Mouse (Mus musculus): ENCODE measurements around the gene Cox6b2. TPM values are rescaled to one million over a fixed set of nuclear protein-coding genes. Genes with fewer than 3 reads are reported as not detected.

Gene Cox6b2
- polyA plus RNA-seq, 1 experiment, result 319 TPM

- Histone ChIP-seq H3K4me3 (ENCODE audit: low read depth, low read length) (no peak overlapping the region), H3K9me3 (replicated peaks; ENCODE audit: control insufficient read depth, insufficient read depth, low read length, poor library complexity, severe bottlenecking) (no peaks in the 10 kb centered on the region), H3K4me1 (ENCODE audit: control insufficient read depth, insufficient read depth, low read length) (no peaks in the 10 kb centered on the region), H3K27me3 (ENCODE audit: control insufficient read depth, insufficient read depth, low read length, poor library complexity, severe bottlenecking) (no peaks in the 10 kb centered on the region), H3K9ac (ENCODE audit: low read depth, poor library complexity, severe bottlenecking) (no peak overlapping the region), H3K36me3 (ENCODE audit: control insufficient read depth, insufficient read depth, low read length, poor library complexity, severe bottlenecking) (peaks cover 3% of the 10 kb centered on the region; the same call in 1 of the 2 replicates), H3K27ac (ENCODE audit: insufficient read depth, low read length) (no peak overlapping the region)
- TF ChIP-seq EP300 (IDR thresholded peaks at IDR 0.05; ENCODE audit: insufficient read depth, low read depth, low read length) (no peak), POLR2A (IDR thresholded peaks at IDR 0.05; ENCODE audit: insufficient read depth, low read length) (no peak), CTCF (IDR thresholded peaks at IDR 0.05; ENCODE audit: low read depth, low read length) (no peak)
Observed at GRCm38 (mm10) chr7:4716955-4717354, 35.9 kb downstream of the Cox6b2 start.

- H3K27ac ChIP-seq (ENCODE audit: insufficient read depth, low read length), result no peak overlapping the region
- H3K9ac ChIP-seq (ENCODE audit: low read depth, poor library complexity, severe bottlenecking), result no peak overlapping the region
- H3K9me3 ChIP-seq (replicated peaks; ENCODE audit: control insufficient read depth, insufficient read depth, low read length, poor library complexity, severe bottlenecking), result no peaks in the 10 kb centered on the region
- TF ChIP-seq CTCF (IDR thresholded peaks at IDR 0.05; ENCODE audit: low read depth, low read length) (no peak), POLR2A (IDR thresholded peaks at IDR 0.05; ENCODE audit: insufficient read depth, low read length) (no peak), EP300 (IDR thresholded peaks at IDR 0.05; ENCODE audit: insufficient read depth, low read depth, low read length) (no peak)
- no peak overlapping the region for H3K4me3 ChIP-seq (ENCODE audit: low read depth, low read length)
- H3K4me1 ChIP-seq (ENCODE audit: control insufficient read depth, insufficient read depth, low read length), result no peaks in the 10 kb centered on the region
- H3K27me3 ChIP-seq (ENCODE audit: control insufficient read depth, insufficient read depth, low read length, poor library complexity, severe bottlenecking), result no peaks in the 10 kb centered on the region
- H3K36me3 ChIP-seq (ENCODE audit: control insufficient read depth, insufficient read depth, low read length, poor library complexity, severe bottlenecking), result peaks cover 14% of the 10 kb centered on the region
Observed at GRCm38 (mm10) chr7:4712594-4712993, 40.3 kb downstream of the Cox6b2 start.

GRCm38 (mm10) chr7:4705098-4705497 lies 47.8 kb downstream of the Cox6b2 start:
- H3K27me3 ChIP-seq (ENCODE audit: control insufficient read depth, insufficient read depth, low read length, poor library complexity, severe bottlenecking), result no peaks in the 10 kb centered on the region
- H3K9me3 ChIP-seq (replicated peaks; ENCODE audit: control insufficient read depth, insufficient read depth, low read length, poor library complexity, severe bottlenecking), result no peaks in the 10 kb centered on the region
- TF ChIP-seq POLR2A (IDR thresholded peaks at IDR 0.05; ENCODE audit: insufficient read depth, low read length), result no peak
- TF ChIP-seq EP300 (IDR thresholded peaks at IDR 0.05; ENCODE audit: insufficient read depth, low read depth, low read length), result no peak
- TF ChIP-seq CTCF (IDR thresholded peaks at IDR 0.05; ENCODE audit: low read depth, low read length), result peak; percentile 46
- H3K27ac ChIP-seq (ENCODE audit: insufficient read depth, low read length), result peak overlapping the region; percentile 38
- H3K4me3 ChIP-seq (ENCODE audit: low read depth, low read length), result peak overlapping the region; percentile 81
- peak overlapping the region; percentile 82 for H3K9ac ChIP-seq (ENCODE audit: low read depth, poor library complexity, severe bottlenecking)
- peaks cover 2% of the 10 kb centered on the region for H3K4me1 ChIP-seq (ENCODE audit: control insufficient read depth, insufficient read depth, low read length)
- H3K36me3 ChIP-seq (ENCODE audit: control insufficient read depth, insufficient read depth, low read length, poor library complexity, severe bottlenecking), result peaks cover 5% of the 10 kb centered on the region

- H3K4me1 ChIP-seq (ENCODE audit: control insufficient read depth, insufficient read depth, low read length), result peaks cover 2% of the 10 kb centered on the region
- no peaks in the 10 kb centered on the region; the same call in 1 of the 2 replicates for H3K36me3 ChIP-seq (ENCODE audit: control insufficient read depth, insufficient read depth, low read length, poor library complexity, severe bottlenecking)
- peak overlapping the region; percentile 74 for H3K27ac ChIP-seq (ENCODE audit: insufficient read depth, low read length)
- no peak overlapping the region for H3K4me3 ChIP-seq (ENCODE audit: low read depth, low read length)
- H3K9ac ChIP-seq (ENCODE audit: low read depth, poor library complexity, severe bottlenecking), result no peak overlapping the region
- TF ChIP-seq CTCF (IDR thresholded peaks at IDR 0.05; ENCODE audit: low read depth, low read length), result no peak
- no peak for TF ChIP-seq POLR2A (IDR thresholded peaks at IDR 0.05; ENCODE audit: insufficient read depth, low read length)
- TF ChIP-seq EP300 (IDR thresholded peaks at IDR 0.05; ENCODE audit: insufficient read depth, low read depth, low read length), result no peak
- no peaks in the 10 kb centered on the region for H3K27me3 ChIP-seq (ENCODE audit: control insufficient read depth, insufficient read depth, low read length, poor library complexity, severe bottlenecking)
- no peaks in the 10 kb centered on the region for H3K9me3 ChIP-seq (replicated peaks; ENCODE audit: control insufficient read depth, insufficient read depth, low read length, poor library complexity, severe bottlenecking)
Observed at GRCm38 (mm10) chr7:4703195-4703594, 49.7 kb downstream of the Cox6b2 start.

- no peaks in the 10 kb centered on the region for H3K9me3 ChIP-seq (replicated peaks; ENCODE audit: control insufficient read depth, insufficient read depth, low read length, poor library complexity, severe bottlenecking)
- H3K4me1 ChIP-seq (ENCODE audit: control insufficient read depth, insufficient read depth, low read length), result peaks cover 2% of the 10 kb centered on the region
- H3K27ac ChIP-seq (ENCODE audit: insufficient read depth, low read length), result peak overlapping the region; percentile 74
- no peaks in the 10 kb centered on the region for H3K27me3 ChIP-seq (ENCODE audit: control insufficient read depth, insufficient read depth, low read length, poor library complexity, severe bottlenecking)
- peak; percentile 80 for TF ChIP-seq EP300 (IDR thresholded peaks at IDR 0.05; ENCODE audit: insufficient read depth, low read depth, low read length)
- no peak for TF ChIP-seq POLR2A (IDR thresholded peaks at IDR 0.05; ENCODE audit: insufficient read depth, low read length)
- no peaks in the 10 kb centered on the region for H3K36me3 ChIP-seq (ENCODE audit: control insufficient read depth, insufficient read depth, low read length, poor library complexity, severe bottlenecking)
- H3K9ac ChIP-seq (ENCODE audit: low read depth, poor library complexity, severe bottlenecking), result no peak overlapping the region
- no peak overlapping the region for H3K4me3 ChIP-seq (ENCODE audit: low read depth, low read length)
Observed at GRCm38 (mm10) chr7:4702334-4702733, 50.6 kb downstream of the Cox6b2 start.

Other genes with a start within 250 kb of the Cox6b2 start
- gene Tnnt1, start 236.7 kb downstream of the Cox6b2 start, polyA plus RNA-seq (2011; ENCODE audit: insufficient read depth, insufficient read length, low read depth, missing spikeins), result 20.2 and 20.7 TPM in 2 replicates
- gene Tnni3, start 228.9 kb downstream of the Cox6b2 start, polyA plus RNA-seq (2011; ENCODE audit: insufficient read depth, insufficient read length, low read depth, missing spikeins), result 10.0 and 11.5 TPM in 2 replicates
- gene Dnaaf3, start 220.6 kb downstream of the Cox6b2 start, polyA plus RNA-seq (2011; ENCODE audit: insufficient read depth, insufficient read length, low read depth, missing spikeins), result 9.2 and 10.0 TPM in 2 replicates
- 4.3 and 4.9 TPM in 2 replicates for gene Syt5, start 205.6 kb downstream of the Cox6b2 start, polyA plus RNA-seq (2011; ENCODE audit: insufficient read depth, insufficient read length, low read depth, missing spikeins)
- gene Ptprh, start 149.1 kb downstream of the Cox6b2 start, polyA plus RNA-seq (2011; ENCODE audit: insufficient read depth, insufficient read length, low read depth, missing spikeins), result not detected in 2 replicates
- 3.8 and 5.5 TPM in 2 replicates for gene Tmem86b, start 121.7 kb downstream of the Cox6b2 start, polyA plus RNA-seq (2011; ENCODE audit: insufficient read depth, insufficient read length, low read depth, missing spikeins)
- 58.6 and 66.3 TPM in 2 replicates for gene Ppp6r1, start 94.1 kb downstream of the Cox6b2 start, polyA plus RNA-seq (2011; ENCODE audit: insufficient read depth, insufficient read length, low read depth, missing spikeins)
- gene Hspbp1, start 68.0 kb downstream of the Cox6b2 start, polyA plus RNA-seq (2011; ENCODE audit: insufficient read depth, insufficient read length, low read depth, missing spikeins), result 51.8 and 63.3 TPM in 2 replicates
- gene Brsk1, start 62.5 kb downstream of the Cox6b2 start, polyA plus RNA-seq (2011; ENCODE audit: insufficient read depth, insufficient read length, low read depth, missing spikeins), result 10.9 TPM in 2 replicates
- gene Tmem150b, start 27.8 kb downstream of the Cox6b2 start, polyA plus RNA-seq (2011; ENCODE audit: insufficient read depth, insufficient read length, low read depth, missing spikeins), result not detected in 2 replicates
- 69.0 and 72.3 TPM in 2 replicates for gene Kmt5c, start 13.0 kb downstream of the Cox6b2 start, polyA plus RNA-seq (2011; ENCODE audit: insufficient read depth, insufficient read length, low read depth, missing spikeins)
- not detected in 2 replicates for gene Fam71e2, start 18.2 kb upstream of the Cox6b2 start, polyA plus RNA-seq (2011; ENCODE audit: insufficient read depth, insufficient read length, low read depth, missing spikeins)
- gene Il11, start 29.8 kb upstream of the Cox6b2 start, polyA plus RNA-seq (2011; ENCODE audit: insufficient read depth, insufficient read length, low read depth, missing spikeins), result 1.4 and 1.9 TPM in 2 replicates
- not detected in 2 replicates for gene Tmem190, start 29.8 kb upstream of the Cox6b2 start, polyA plus RNA-seq (2011; ENCODE audit: insufficient read depth, insufficient read length, low read depth, missing spikeins)
- gene Tmem238, start 36.6 kb upstream of the Cox6b2 start, polyA plus RNA-seq (2011; ENCODE audit: insufficient read depth, insufficient read length, low read depth, missing spikeins), result 2.6 and 6.8 TPM in 2 replicates
- gene Rpl28, start 39.8 kb upstream of the Cox6b2 start, polyA plus RNA-seq (2011; ENCODE audit: insufficient read depth, insufficient read length, low read depth, missing spikeins), result 969 and 977 TPM in 2 replicates
- gene Ube2s, start 59.5 kb upstream of the Cox6b2 start, polyA plus RNA-seq (2011; ENCODE audit: insufficient read depth, insufficient read length, low read depth, missing spikeins), result 474 and 498 TPM in 2 replicates
- 3.8 and 5.3 TPM in 2 replicates for gene Shisa7, start 91.6 kb upstream of the Cox6b2 start, polyA plus RNA-seq (2011; ENCODE audit: insufficient read depth, insufficient read length, low read depth, missing spikeins)
- gene Isoc2b, start 117.2 kb upstream of the Cox6b2 start, polyA plus RNA-seq (2011; ENCODE audit: insufficient read depth, insufficient read length, low read depth, missing spikeins), result 3.8 and 4.2 TPM in 2 replicates
- 3.3 and 4.3 TPM in 2 replicates for gene Isoc2a, start 124.1 kb upstream of the Cox6b2 start, polyA plus RNA-seq (2011; ENCODE audit: insufficient read depth, insufficient read length, low read depth, missing spikeins)
- 1.1 TPM in 2 replicates for gene Gm36210, start 153.4 kb upstream of the Cox6b2 start, polyA plus RNA-seq (2011; ENCODE audit: insufficient read depth, insufficient read length, low read depth, missing spikeins)
- gene Zfp628, start 162.1 kb upstream of the Cox6b2 start, polyA plus RNA-seq (2011; ENCODE audit: insufficient read depth, insufficient read length, low read depth, missing spikeins), result 5.0 and 5.4 TPM in 2 replicates
- gene Nat14, start 168.9 kb upstream of the Cox6b2 start, polyA plus RNA-seq (2011; ENCODE audit: insufficient read depth, insufficient read length, low read depth, missing spikeins), result 2.2 and 3.3 TPM in 2 replicates
- 1.5 and 2.0 TPM in 2 replicates for gene Ssc5d, start 172.7 kb upstream of the Cox6b2 start, polyA plus RNA-seq (2011; ENCODE audit: insufficient read depth, insufficient read length, low read depth, missing spikeins)
- 0.48 and 1.0 TPM in 2 replicates for gene Sbk2, start 211.3 kb upstream of the Cox6b2 start, polyA plus RNA-seq (2011; ENCODE audit: insufficient read depth, insufficient read length, low read depth, missing spikeins)
- gene Sbk3, start 218.1 kb upstream of the Cox6b2 start, polyA plus RNA-seq (2011; ENCODE audit: insufficient read depth, insufficient read length, low read depth, missing spikeins), result 0.25 and 0.55 TPM in 2 replicates
- gene Zfp579, start 243.1 kb upstream of the Cox6b2 start, polyA plus RNA-seq (2011; ENCODE audit: insufficient read depth, insufficient read length, low read depth, missing spikeins), result 7.6 and 10.9 TPM in 2 replicates

Measured in ES-Bruce4 (cell line).